Mouse (Mus musculus) liver, adult 2 months (tissue): Measurements from ENCODE around the gene Maml1.

Experiments
- CTCF ChIP-seq: fragments of 200-500 bp; IDR thresholded peaks from 2 replicates; pipeline ENCODE4 v1.5.1; 2011; ENCODE audit warnings: low read depth, low read length, control low read depth
- POLR2A ChIP-seq: fragments of 200-500 bp; IDR thresholded peaks from 2 replicates; pipeline ENCODE4 v1.6.1; 2011; ENCODE audit warnings: low read length, control low read depth; ENCODE audit not compliant: insufficient read depth; ENCODE audit errors: extremely low read depth

DNA sequence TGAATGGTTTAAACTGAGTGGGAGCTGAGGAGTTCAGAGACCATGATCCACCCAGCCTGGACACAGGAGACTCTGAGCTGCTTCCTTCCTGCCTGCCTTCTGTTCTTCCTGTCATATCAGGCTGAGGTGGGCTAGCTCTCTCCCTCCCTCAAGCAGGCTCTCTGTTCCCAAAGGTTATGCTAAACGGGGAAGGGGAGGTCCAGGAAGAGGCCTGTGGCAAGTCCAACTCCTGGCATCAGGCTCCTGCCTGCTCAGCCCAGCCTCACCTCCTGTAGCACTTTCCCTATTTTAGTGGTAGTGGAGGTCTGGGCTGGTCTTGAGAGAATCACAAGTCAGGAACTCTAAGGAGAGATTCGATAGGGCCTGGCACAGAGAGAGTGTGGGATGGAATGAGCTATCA, 65.7 kb downstream of the Maml1 start:
- TF ChIP-seq POLR2A: no peak
- TF ChIP-seq CTCF: no peak
